Comparison of ENCODE assay signal across 13 mouse cellular contexts in genomic region chr11:45883270-45883931, GRCm38 (mm10). TPM values are rescaled to one million over a fixed set of nuclear protein-coding genes. Genes with fewer than 3 reads are reported as not detected.
DNase-seq lines count a peak whose midpoint lies in the region; ATAC-seq and TF ChIP-seq lines count a peak whose summit lies in the region.
"Had no signal": no experiment of that assay in that cellular context is flagged by ENCODE, and none has a peak within 500 bp of the region (broad histone marks: within the 10 kb centered on the region; RNA-seq: fewer than 3 reads in every experiment).

No protein-coding gene starts in this region.

- peak overlapping the region; percentile 38 for H3K4me2 ChIP-seq in heart, postnatal 0 days (ENCODE audit: low read depth, low read length)
- peak overlapping the region; percentile 85 for H3K4me2 ChIP-seq in CH12.LX (ENCODE audit: insufficient read depth, low read depth, poor library complexity, severe bottlenecking)
- peak overlapping the region; percentile 12; the same call in 1 of the 2 replicates for H3K4me2 ChIP-seq in lung, embryonic 15.5 days
- H3K4me2 ChIP-seq: neural tube, embryonic 13.5 days had no signal

- H3K27ac ChIP-seq in heart, postnatal 0 days (ENCODE audit: low read depth), result no peak overlapping the region
- H3K27ac ChIP-seq in heart, embryonic 10.5 days, result no peak overlapping the region
- 0 out of 2 replicates have a peak overlapping the region, but pooled peaks have one; percentile 18 for H3K27ac ChIP-seq in CH12.LX (ENCODE audit: insufficient read depth, low read depth)
- peak overlapping the region; percentile 12; the same call in 1 of the 2 replicates for H3K27ac ChIP-seq in lung, embryonic 15.5 days
- H3K27ac ChIP-seq: midbrain, embryonic 10.5 days; neural tube, embryonic 13.5 days had no signal

- no peak for TF ChIP-seq CTCF in heart, postnatal 0 days (IDR thresholded peaks at IDR 0.05; ENCODE audit: low read depth)
- no peak for TF ChIP-seq CTCF in CH12.LX (conservative IDR thresholded peaks at IDR 0.05 in 1 of 2, IDR thresholded peaks at IDR 0.05 in 1 of 2; ENCODE audit: low read depth in 2 of 2, low read length in 2 of 2)

- no peak for TF ChIP-seq RAD21 in CH12.LX (IDR thresholded peaks at IDR 0.05; ENCODE audit: low read depth, low read length)

- no peak for DNase-seq in heart, postnatal 0 days (ENCODE audit: low spot score)
- no peak for DNase-seq in heart, embryonic 10.5 days (ENCODE audit: low spot score)
- DNase-seq in 3T3-L1 (ENCODE audit: low read depth, low spot score) (peak; percentile 93), CH12.LX (ENCODE audit: extremely low read depth) (peak; percentile 87)
- no peak for DNase-seq in layer of hippocampus, adult 9-11 months
- no peak for DNase-seq in thymus, postnatal 4 days
- no peak for DNase-seq in right cerebral cortex, postnatal 25 days
- DNase-seq: gastrocnemius, postnatal 36 days; right cerebral cortex, postnatal 4 days; thymus, postnatal 25 days had no signal

- H3K79me2 ChIP-seq in CH12.LX (replicated peaks; ENCODE audit: control insufficient read depth, extremely low read depth, insufficient read depth, poor library complexity, severe bottlenecking), result peaks cover 7% of the 10 kb centered on the region

- ATAC-seq in heart, postnatal 0 days (ENCODE audit: insufficient read depth, low read depth), result no peak
- no peak for ATAC-seq in lung, embryonic 15.5 days (ENCODE audit: borderline replicate concordance, extremely low read depth, low FRiP score, low TSS enrichment)

- TF ChIP-seq EP300 in heart, postnatal 0 days (IDR thresholded peaks at IDR 0.05; ENCODE audit: low read depth), result no peak
- TF ChIP-seq EP300 in CH12.LX (IDR thresholded peaks at IDR 0.05; ENCODE audit: low read length), result peak; percentile 81

- no peak for TF ChIP-seq POLR2A in CH12.LX (IDR thresholded peaks at IDR 0.05; ENCODE audit: low read depth, low read length)

- H3K4me3 ChIP-seq in heart, postnatal 0 days (ENCODE audit: low read depth, low read length), result no peak overlapping the region
- H3K4me3 ChIP-seq in heart, embryonic 10.5 days, result no peak overlapping the region; the same call in 1 of the 2 replicates
- H3K4me3 ChIP-seq in CH12.LX (replicated peaks in 1 of 3; ENCODE audit: low read depth in 2 of 3, low read length in 2 of 3, poor library complexity in 1 of 3), result no peak overlapping the region
- H3K4me3 ChIP-seq in lung, embryonic 15.5 days, result no peak overlapping the region
- H3K4me3 ChIP-seq: midbrain, embryonic 10.5 days; neural tube, embryonic 13.5 days had no signal

- H3K9ac ChIP-seq in heart, postnatal 0 days (replicated peaks; ENCODE audit: low read depth, low read length), result no peak overlapping the region
- no peak overlapping the region; the same call in 1 of the 2 replicates for H3K9ac ChIP-seq in CH12.LX (ENCODE audit: insufficient read depth, low read depth)
- H3K9ac ChIP-seq in lung, embryonic 15.5 days, result no peak overlapping the region
- H3K9ac ChIP-seq: neural tube, embryonic 13.5 days had no signal

- H3K27me3 ChIP-seq in heart, postnatal 0 days (ENCODE audit: control insufficient read depth, insufficient read depth, low read length), result no peaks in the 10 kb centered on the region
- no peaks in the 10 kb centered on the region for H3K27me3 ChIP-seq in heart, embryonic 10.5 days (ENCODE audit: insufficient read depth, poor library complexity, severe bottlenecking)
- H3K27me3 ChIP-seq in CH12.LX (replicated peaks), result no peaks in the 10 kb centered on the region
- no peaks in the 10 kb centered on the region for H3K27me3 ChIP-seq in lung, embryonic 15.5 days
- H3K27me3 ChIP-seq: neural tube, embryonic 13.5 days had no signal

- H3K9me3 ChIP-seq in heart, postnatal 0 days (replicated peaks; ENCODE audit: control insufficient read depth, low read length), result no peaks in the 10 kb centered on the region
- no peaks in the 10 kb centered on the region for H3K9me3 ChIP-seq in heart, embryonic 10.5 days
- H3K9me3 ChIP-seq in CH12.LX (replicated peaks; ENCODE audit: low read length), result no peaks in the 10 kb centered on the region
- H3K9me3 ChIP-seq in lung, embryonic 15.5 days, result no peaks in the 10 kb centered on the region
- H3K9me3 ChIP-seq: midbrain, embryonic 10.5 days; neural tube, embryonic 13.5 days had no signal

- peaks cover 33% of the 10 kb centered on the region for H3K36me3 ChIP-seq in heart, postnatal 0 days (replicated peaks; ENCODE audit: control insufficient read depth, insufficient read depth, low read length)
- H3K36me3 ChIP-seq in heart, embryonic 10.5 days, result peaks cover 39% of the 10 kb centered on the region
- peaks cover 27 to 70% of the 10 kb centered on the region in 2 experiments for H3K36me3 ChIP-seq in CH12.LX (replicated peaks in 1 of 2; ENCODE audit: control insufficient read depth in 1 of 2, insufficient read depth in 1 of 2, low read length in 1 of 2)
- H3K36me3 ChIP-seq in lung, embryonic 15.5 days, result peaks cover 32% of the 10 kb centered on the region

- dilution Hi-C loops in CH12.LX (cut with MboI; ENCODE audit: extremely low pct_ligation_motif_present, extremely low pct_unique_long_range_greater_than_20kb, low sequenced_read_pairs), result no loop called here

- peaks cover 19% of the 10 kb centered on the region for H3K4me1 ChIP-seq in heart, postnatal 0 days (ENCODE audit: control insufficient read depth, insufficient read depth)
- peaks cover 37% of the 10 kb centered on the region for H3K4me1 ChIP-seq in heart, embryonic 10.5 days
- peaks cover 5 to 29% of the 10 kb centered on the region in 2 experiments for H3K4me1 ChIP-seq in CH12.LX (ENCODE audit: control insufficient read depth in 1 of 2, insufficient read depth in 2 of 2)
- peaks cover 36% of the 10 kb centered on the region for H3K4me1 ChIP-seq in lung, embryonic 15.5 days

- in situ Hi-C loops in CH12.LX (cut with MboI; ENCODE audit: low pct_ligation_motif_present, low pct_unique_long_range_greater_than_20kb, low sequenced_read_pairs), result loop anchor here (10.0 to 25.0 kb wide), 3 partner anchors 79 to 1296 kb away; no protein-coding TSS in a partner anchor

- 15% methylated on average over 8 of the region's 8 CpGs for WGBS in heart, postnatal 0 days
- WGBS in heart, embryonic 10.5 days, result 37% methylated on average over 8 of the region's 8 CpGs
- 16% methylated on average over 8 of the region's 8 CpGs for WGBS in lung, embryonic 15.5 days

TF ChIP-seq in CH12.LX, 34 proteins besides CTCF, POLR2A, EP300 and RAD21:
- peak; percentile 63; the same call in 1 of the 2 replicates for TF ChIP-seq JUND (conservative IDR thresholded peaks at IDR 0.05; ENCODE audit: low read depth, low read length)
- TF ChIP-seq MXI1 (IDR thresholded peaks at IDR 0.05; ENCODE audit: low read depth, low read length), result peak; percentile 55; the same call in 1 of the 2 replicates
- TF ChIP-seq UBTF (IDR thresholded peaks at IDR 0.05; ENCODE audit: low read depth, low read length), result no peak
- peak; percentile 90 for TF ChIP-seq BHLHE40 (IDR thresholded peaks at IDR 0.05; ENCODE audit: low read depth, low read length)
- peak; percentile 73 for TF ChIP-seq ETS1 (conservative IDR thresholded peaks at IDR 0.05; ENCODE audit: low read depth, low read length)
- peak; percentile 82 for TF ChIP-seq IRF4 (IDR thresholded peaks at IDR 0.05; ENCODE audit: low read depth, low read length)
- no peak for TF ChIP-seq ELF1 (IDR thresholded peaks at IDR 0.05; ENCODE audit: low read depth, low read length)
- TF ChIP-seq MAFK (IDR thresholded peaks at IDR 0.05; ENCODE audit: insufficient replicate concordance, low read length), result peak; percentile 60; the same call in 1 of the 2 replicates
- peak; percentile 40; the same call in 1 of the 2 replicates for TF ChIP-seq RCOR1 (conservative IDR thresholded peaks at IDR 0.05; ENCODE audit: low read depth, low read length)
- peak; percentile 54; the same call in 1 of the 2 replicates for TF ChIP-seq JUN (IDR thresholded peaks at IDR 0.05; ENCODE audit: insufficient read depth, low read depth, low read length)
- TF ChIP-seq ZMIZ1 (IDR thresholded peaks at IDR 0.05; ENCODE audit: low read depth, low read length), result no peak
- no peak for TF ChIP-seq ZNF384 (IDR thresholded peaks at IDR 0.05; ENCODE audit: low read depth, low read length)
- no peak for TF ChIP-seq NELFE (IDR thresholded peaks at IDR 0.05; ENCODE audit: low read depth, low read length)
- no peak for TF ChIP-seq MEF2A (IDR thresholded peaks at IDR 0.05; ENCODE audit: borderline replicate concordance, low read depth, low read length)
- no peak for TF ChIP-seq E2F4 (IDR thresholded peaks at IDR 0.05; ENCODE audit: insufficient replicate concordance, low read depth, low read length)
- 0 out of 2 replicates have a peak, but pooled peaks have one; percentile 12 for TF ChIP-seq USF2 (conservative IDR thresholded peaks at IDR 0.05; ENCODE audit: low read depth, low read length)
- TF ChIP-seq USF1 (IDR thresholded peaks at IDR 0.05; ENCODE audit: low read depth, low read length), result no peak
- no peak for TF ChIP-seq ZC3H11A (IDR thresholded peaks at IDR 0.05; ENCODE audit: low read depth, low read length)
- TF ChIP-seq CHD1 (IDR thresholded peaks at IDR 0.05; ENCODE audit: low read depth, low read length), result 0 out of 2 replicates have a peak, but pooled peaks have one; percentile 61
- no peak for TF ChIP-seq POLR2AphosphoS2 (IDR thresholded peaks at IDR 0.05; ENCODE audit: low read depth, low read length)
- no peak for TF ChIP-seq CHD2 (IDR thresholded peaks at IDR 0.05; ENCODE audit: low read length)
- 0 out of 2 replicates have a peak, but pooled peaks have one; percentile 41 for TF ChIP-seq MYC (IDR thresholded peaks at IDR 0.05; ENCODE audit: low read depth, low read length)
- TF ChIP-seq KAT2A (IDR thresholded peaks at IDR 0.05; ENCODE audit: insufficient replicate concordance, low read length), result peak; percentile 47; the same call in 1 of the 2 replicates
- no peak for TF ChIP-seq HCFC1 (IDR thresholded peaks at IDR 0.05; ENCODE audit: low read depth, low read length)
- TF ChIP-seq SIN3A (IDR thresholded peaks at IDR 0.05; ENCODE audit: low read length), result 0 out of 2 replicates have a peak, but pooled peaks have one; percentile 32

RNA-seq across cellular contexts. Expression of gene Clint1, which starts 31.6 kb away (rescaled TPM):
- total RNA-seq in heart, postnatal 0 days (2014; rRNA removed; ENCODE audit: low replicate concordance), result 32.3 and 33.8 TPM in 2 replicates
- 28.8 and 30.1 TPM in 2 replicates for polyA plus RNA-seq in heart, postnatal 0 days (2015; fragmentation: Nextera tagmentation; extraction: Ambion mirVana)
- 69.6 and 80.0 TPM in 2 replicates for polyA plus RNA-seq in heart, embryonic 10.5 days (2016; fragmentation: Nextera tagmentation; extraction: Ambion mirVana)
- total RNA-seq in CH12.LX (2012; rRNA removed), result 54.1 and 60.5 TPM in 2 replicates
- 98.5 and 104 TPM in 2 replicates for total RNA-seq in CH12.LX (2014; rRNA removed)
- 137 and 143 TPM in 2 replicates for polyA plus RNA-seq in CH12.LX (2012; ENCODE audit: insufficient read length, low read depth)
- polyA plus RNA-seq in lung, embryonic 15.5 days (2015; fragmentation: Nextera tagmentation; extraction: Ambion mirVana), result 72.1 and 76.4 TPM in 2 replicates

Comparison
In these comparisons a context has a peak if more than half of its experiments do, and no peak if none do; other contexts are left out.
1. DNase-seq: peak in 3T3-L1 (single experiment) and CH12.LX (single experiment); none in heart, postnatal 0 days (single experiment), heart, embryonic 10.5 days (single experiment), layer of hippocampus, adult 9-11 months (single experiment), thymus, postnatal 4 days (single experiment) and right cerebral cortex, postnatal 25 days (single experiment).
2. H3K27ac ChIP-seq: peak in CH12.LX (single experiment) and lung, embryonic 15.5 days (single experiment); none in heart, postnatal 0 days (single experiment) and heart, embryonic 10.5 days (single experiment).
3. H3K4me2 ChIP-seq: peak in every context shown above with its lines; median percentile 85 in CH12.LX; 38 in heart, postnatal 0 days; 12 in lung, embryonic 15.5 days.